Mouse (Mus musculus) C2C12 (cell line): ENCODE results near the gene Ypel3. TPM values are rescaled to one million over a fixed set of nuclear protein-coding genes. Genes with fewer than 3 reads are reported as not detected.

Experiments used
- H3K27me3 ChIP-seq: one replicate; pipeline ENCODE4 v1.6.1; 2011; ENCODE audit not compliant: control insufficient read depth, insufficient read depth, insufficient read length
- H3K36me3 ChIP-seq: one replicate; pipeline ENCODE4 v1.6.1; 2011; ENCODE audit not compliant: control insufficient read depth, insufficient read depth
- H3K4me3 ChIP-seq: one replicate; pipeline ENCODE4 v1.5.1; 2011; ENCODE audit warnings: mild to moderate bottlenecking, control low read depth; ENCODE audit not compliant: poor library complexity, insufficient read depth, severe bottlenecking
- H3K79me2 ChIP-seq: one replicate; pipeline ENCODE4 v1.6.1; 2011; ENCODE audit not compliant: control insufficient read depth, insufficient read depth
- H3K79me3 ChIP-seq: one replicate; pipeline ENCODE4 v1.6.1; 2011; ENCODE audit warnings: low read depth, control low read depth
- H3ac ChIP-seq: one replicate; pipeline ENCODE3; 2011; ENCODE audit warnings: low read depth; ENCODE audit not compliant: control insufficient read depth, insufficient read length
- CEBPB ChIP-seq: IDR thresholded peaks from one replicate; pipeline ENCODE4 v1.6.1; 2011; ENCODE audit warnings: low read depth, mild to moderate bottlenecking, control low read depth, moderate library complexity
- CTCF ChIP-seq: IDR thresholded peaks from one replicate; pipeline ENCODE4 v1.5.1; 2011; ENCODE audit not compliant: control insufficient read depth, insufficient read depth, insufficient read length
- FOSL1 ChIP-seq: IDR thresholded peaks from one replicate; pipeline ENCODE4 v1.8.0; 2011; ENCODE audit warnings: mild to moderate bottlenecking, low read length; ENCODE audit not compliant: poor library complexity, insufficient read depth, severe bottlenecking
- MAX ChIP-seq: IDR thresholded peaks from one replicate; pipeline ENCODE4 v1.6.1; 2011; ENCODE audit warnings: mild to moderate bottlenecking, control low read depth
- MYOD1 ChIP-seq: IDR thresholded peaks from one replicate; pipeline ENCODE4 v1.6.1; 2011; ENCODE audit warnings: low read depth; ENCODE audit not compliant: control insufficient read depth, insufficient read length
- MYOG ChIP-seq: IDR thresholded peaks from one replicate; pipeline ENCODE4 v1.6.1; 2011; ENCODE audit not compliant: control insufficient read depth, insufficient read length; ENCODE audit errors: extremely low read depth
- USF1 ChIP-seq: IDR thresholded peaks from one replicate; pipeline ENCODE4 v1.6.1; 2011; ENCODE audit warnings: low read depth, mild to moderate bottlenecking, control low read depth, moderate library complexity
- polyA plus RNA-seq: library from polyadenylated mRNA; unstranded; fragments of >200 nt; fragmentation: generic; extraction: Trizol; gene quantifications from one replicate; pipeline ENCODE4 v1.2.1, GENCODE M21; 2012; ENCODE audit warnings: missing spikeins

Ypel3 gene
- polyA plus RNA-seq, 1 experiment = 16.6 TPM

DNA sequence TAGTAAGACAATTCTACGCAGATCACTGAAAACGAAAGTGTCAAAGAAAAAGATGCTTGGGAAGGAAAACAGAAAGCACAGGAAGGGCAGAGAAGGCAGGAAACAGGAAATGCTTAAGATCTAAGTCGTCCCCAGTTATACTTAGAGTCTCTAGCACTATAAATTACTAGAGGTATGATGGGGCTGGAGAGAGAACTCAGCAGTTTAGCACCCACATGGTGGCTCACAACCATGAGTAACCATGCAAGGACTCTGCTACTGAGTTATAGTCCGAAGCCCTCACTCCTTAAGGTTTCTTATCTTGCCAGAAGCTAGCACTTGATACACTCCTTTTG is 17.5 kb downstream of the Ypel3 start:
- no peak overlapping the region for H3K4me3 ChIP-seq
- H3ac ChIP-seq = no peak overlapping the region
- peaks cover 48% of the 10 kb centered on the region for H3K36me3 ChIP-seq
- H3K27me3 ChIP-seq = no peaks in the 10 kb centered on the region
- peaks cover 70% of the 10 kb centered on the region for H3K79me2 ChIP-seq
- peaks cover 56% of the 10 kb centered on the region for H3K79me3 ChIP-seq
- TF ChIP-seq MAX (no peak), MYOD1 (no peak), FOSL1 (no peak), CTCF (no peak), MYOG (no peak), USF1 (no peak), CEBPB (no peak)

DNA sequence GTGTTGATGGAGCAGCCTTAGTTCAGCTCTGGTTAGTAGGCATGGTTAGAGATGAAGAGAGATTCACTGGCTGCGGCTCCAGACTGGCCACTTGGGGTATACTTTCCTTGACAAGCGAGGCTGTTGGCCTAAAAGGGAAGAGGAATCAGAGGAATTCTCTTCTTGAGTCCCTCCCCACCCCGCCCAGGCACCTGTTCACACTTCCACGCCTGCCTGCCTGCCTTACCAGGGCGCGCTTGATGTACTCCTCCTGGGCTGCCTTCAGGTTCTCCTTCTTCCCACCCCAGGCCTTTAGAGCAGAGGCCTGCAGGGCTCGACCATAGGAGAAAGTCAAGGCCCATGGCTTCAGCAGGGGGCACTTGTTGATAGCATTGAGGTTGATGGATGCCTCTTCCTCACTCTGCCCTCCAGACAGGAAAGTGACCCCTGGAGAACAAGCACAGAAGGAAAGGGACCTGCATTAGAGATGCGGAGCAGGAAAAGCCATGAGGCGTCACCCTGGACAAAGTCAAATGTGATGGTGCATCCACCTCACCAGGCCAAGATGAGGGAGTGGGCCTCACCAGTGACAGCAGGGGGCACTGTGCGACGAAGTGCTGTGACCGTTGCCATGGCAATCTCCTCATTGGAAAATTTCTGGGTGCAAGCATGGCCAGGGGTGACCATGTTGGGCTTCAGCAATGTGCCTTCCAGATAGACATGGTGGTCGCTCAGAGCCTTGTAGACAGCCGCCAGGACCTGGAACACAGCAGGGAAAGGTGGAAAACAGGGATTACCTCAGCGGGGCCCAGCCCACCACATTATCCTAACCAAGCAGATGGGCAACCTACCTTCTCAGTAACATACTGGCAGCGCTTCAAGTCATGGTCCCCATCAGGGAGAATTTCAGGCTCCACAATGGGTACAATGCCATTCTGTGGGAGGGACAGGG is 18.9 kb downstream of the Ypel3 start:
- Histone ChIP-seq H3K4me3 (no peak overlapping the region), H3ac (no peak overlapping the region), H3K36me3 (peaks cover 36% of the 10 kb centered on the region), H3K79me3 (peaks cover 43% of the 10 kb centered on the region), H3K79me2 (peaks cover 56% of the 10 kb centered on the region), H3K27me3 (no peaks in the 10 kb centered on the region)
- TF ChIP-seq MAX = no peak
- TF ChIP-seq USF1 = no peak
- TF ChIP-seq FOSL1 = no peak
- no peak for TF ChIP-seq CEBPB
- TF ChIP-seq CTCF = no peak
- no peak for TF ChIP-seq MYOG
- TF ChIP-seq MYOD1 = no peak

DNA sequence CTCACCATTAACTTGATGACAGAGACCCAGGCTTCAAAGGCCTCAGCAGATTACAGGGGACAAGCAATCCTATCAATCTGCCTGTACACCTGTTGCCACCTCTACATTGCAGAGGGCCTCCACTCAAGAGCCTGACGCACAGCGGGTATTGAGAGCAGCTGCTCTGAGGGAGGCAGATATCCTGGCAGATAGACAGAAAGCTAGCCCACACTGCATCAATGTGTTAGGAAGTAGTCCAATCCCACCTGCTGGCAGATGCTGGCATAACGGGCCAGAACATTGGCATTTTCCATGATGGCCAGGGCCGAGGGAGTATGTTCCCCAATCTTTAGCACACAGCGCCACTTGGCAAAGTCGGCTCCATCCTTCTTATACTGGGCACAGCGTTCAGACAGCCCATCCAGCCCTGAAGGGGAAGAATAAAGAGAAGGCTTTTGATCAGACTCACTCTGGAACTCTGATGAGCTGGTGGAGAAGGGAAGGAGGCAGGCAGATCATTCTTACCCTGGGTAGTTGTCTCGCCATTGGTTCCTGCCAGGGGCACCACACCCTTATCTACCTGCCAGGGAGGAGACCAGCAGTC is 19.7 kb downstream of the Ypel3 start:
- Histone ChIP-seq H3K27me3 (no peaks in the 10 kb centered on the region), H3K79me3 (peaks cover 36% of the 10 kb centered on the region), H3ac (peak overlapping the region; percentile 31), H3K79me2 (peaks cover 48% of the 10 kb centered on the region), H3K36me3 (peaks cover 36% of the 10 kb centered on the region), H3K4me3 (no peak overlapping the region)
- no peak for TF ChIP-seq CTCF
- TF ChIP-seq CEBPB = no peak
- no peak for TF ChIP-seq MYOG
- no peak for TF ChIP-seq FOSL1
- TF ChIP-seq MYOD1 = no peak
- no peak for TF ChIP-seq USF1
- TF ChIP-seq MAX = no peak

DNA sequence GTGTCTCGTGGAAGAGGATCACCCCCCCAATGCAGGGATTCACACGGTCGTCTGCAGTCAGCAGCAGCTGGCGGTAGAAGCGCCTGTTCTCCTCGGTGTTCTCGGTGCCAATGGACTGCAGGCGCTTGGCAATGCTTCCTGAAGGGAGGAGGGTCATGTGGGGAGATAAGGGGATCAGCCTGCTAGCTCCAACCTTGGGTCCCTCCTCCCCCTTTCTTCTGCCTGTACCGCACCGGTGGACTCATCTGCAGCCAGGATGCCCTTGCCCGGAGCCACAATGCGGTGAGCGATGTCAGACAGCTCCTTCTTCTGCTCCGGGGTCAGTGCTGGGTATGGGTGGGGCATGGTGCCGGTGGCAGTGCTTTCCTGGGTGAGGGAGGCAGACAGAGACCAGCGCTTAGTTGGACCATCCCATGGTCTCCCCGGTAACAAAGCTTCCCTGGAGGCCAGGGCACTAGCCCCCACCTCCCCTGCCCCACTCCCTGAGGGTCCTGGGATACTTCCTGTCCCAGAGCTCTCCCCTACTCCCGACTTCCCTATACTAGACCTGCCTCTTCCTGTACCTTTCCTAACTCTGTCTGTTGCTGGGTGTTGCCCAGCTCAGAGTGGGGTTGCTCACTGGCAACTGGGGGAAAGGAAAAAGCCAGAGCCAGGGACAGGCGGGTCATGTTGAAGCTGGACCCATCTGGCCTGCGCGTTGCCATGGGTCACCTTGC is 20.8 kb downstream of the Ypel3 start, which contains the start of gene Fam57b:
TSS of gene Fam57b (plus strand) at position 258 of the 716 bp plus-strand sequence.
- H3K4me3 ChIP-seq = peak within 1 kb of the TSS; percentile 74
- H3K79me2 ChIP-seq = peaks cover 40% of the 10 kb centered on the region
- H3K27me3 ChIP-seq = no peaks in the 10 kb centered on the region
- peaks cover 31% of the 10 kb centered on the region for H3K79me3 ChIP-seq
- H3K36me3 ChIP-seq = peaks cover 36% of the 10 kb centered on the region
- TF ChIP-seq CTCF (no peak), FOSL1 (no peak), MAX (no peak), MYOG (no peak)
- peak within 1 kb of the TSS; percentile 95 for H3ac ChIP-seq
